Mouse (Mus musculus) neural tube, embryonic 14.5 days (tissue): Measurements from ENCODE around the gene Slc9a1. TPM values are rescaled to one million over a fixed set of nuclear protein-coding genes. Genes with fewer than 3 reads are reported as not detected.
A peak's percentile ranks its signal among the peaks of the same experiment; 100 is the strongest.

Source experiments
- ATAC-seq: fragments of 200-750 bp; cut with Nextera tagmentation; 2 replicates; pipeline ENCODE4 v1.8.0; 2017; ENCODE audit warnings: low read depth, mild to moderate bottlenecking, moderate TSS enrichment, moderate library complexity
- H3K27ac ChIP-seq: fragments of 300-500 bp; sonication (generic); 2 replicates; pipeline ENCODE4 v1.5.1; 2014; ENCODE audit warnings: low read depth, mild to moderate bottlenecking, control low read depth, low read length, moderate library complexity, mixed read lengths
- H3K27me3 ChIP-seq: fragments of 300-500 bp; sonication (generic); 2 replicates; pipeline ENCODE4 v1.6.1; 2014; ENCODE audit warnings: low read length; ENCODE audit not compliant: control insufficient read depth, insufficient read depth
- H3K36me3 ChIP-seq: fragments of 300-500 bp; sonication (generic); 2 replicates; pipeline ENCODE4 v1.6.1; 2014; ENCODE audit warnings: low read length, mixed read lengths; ENCODE audit not compliant: control insufficient read depth, insufficient read depth
- H3K4me1 ChIP-seq: fragments of 300-500 bp; sonication (generic); 2 replicates; pipeline ENCODE4 v1.6.1; 2014; ENCODE audit warnings: low read length; ENCODE audit not compliant: control insufficient read depth, insufficient read depth
- H3K4me2 ChIP-seq: fragments of 300-500 bp; sonication (generic); 2 replicates; pipeline ENCODE4 v1.6.1; 2014; ENCODE audit warnings: mild to moderate bottlenecking, low read depth, low read length, control low read depth
- H3K4me3 ChIP-seq: fragments of 300-500 bp; sonication (generic); 2 replicates; pipeline ENCODE4 v1.5.1; 2014; ENCODE audit warnings: low read depth, low read length, control low read depth, mixed read lengths
- H3K9ac ChIP-seq: fragments of 300-500 bp; sonication (generic); replicated peaks from 2 replicates; pipeline ENCODE4 v1.6.1; 2014; ENCODE audit warnings: low read depth, mild to moderate bottlenecking, control low read depth, low read length, mixed read lengths
- H3K9me3 ChIP-seq: fragments of 300-500 bp; sonication (generic); 2 replicates; pipeline ENCODE4 v1.6.1; 2016; ENCODE audit warnings: low read length; ENCODE audit not compliant: control insufficient read depth
- WGBS: fragments of 180-500 bp; shearing (Covaris S2); extraction: QIAGEN DNeasy Blood & Tissue Kit; methylation state at CpG from one replicate; pipeline ENCODE4 v1.1.7; 2014; 5-methylcytosine and 5-hydroxymethylcytosine counted together
- polyA plus RNA-seq: library from polyadenylated mRNA; unstranded; fragments of >200 nt; fragmentation: Nextera tagmentation; extraction: Ambion mirVana; gene quantifications from 2 replicates; pipeline ENCODE4 v1.2.1, GENCODE M21; 2014

Gene Slc9a1
- polyA plus RNA-seq, 1 experiment from 2014 or later, result 8.0 TPM

GRCm38 (mm10) chr4:133414920-133415319 is 45.4 kb downstream of the Slc9a1 start:
- Histone ChIP-seq H3K36me3 (0 out of 2 replicates have a peak, but pooled peaks cover 5% of the 10 kb centered on the region), H3K4me1 (no peaks in the 10 kb centered on the region), H3K9me3 (no peaks in the 10 kb centered on the region), H3K4me3 (no peak overlapping the region), H3K27ac (no peak overlapping the region), H3K9ac (no peak overlapping the region), H3K27me3 (no peaks in the 10 kb centered on the region), H3K4me2 (no peak overlapping the region)
- 61% methylated on average over 4 of the region's 4 CpGs for WGBS
- no peak for ATAC-seq

GRCm38 (mm10) chr4:133419312-133420004 is 50.0 kb downstream of the Slc9a1 start:
- WGBS, result 72% methylated on average over 14 of the region's 14 CpGs
- H3K4me3 ChIP-seq, result no peak overlapping the region

DNA sequence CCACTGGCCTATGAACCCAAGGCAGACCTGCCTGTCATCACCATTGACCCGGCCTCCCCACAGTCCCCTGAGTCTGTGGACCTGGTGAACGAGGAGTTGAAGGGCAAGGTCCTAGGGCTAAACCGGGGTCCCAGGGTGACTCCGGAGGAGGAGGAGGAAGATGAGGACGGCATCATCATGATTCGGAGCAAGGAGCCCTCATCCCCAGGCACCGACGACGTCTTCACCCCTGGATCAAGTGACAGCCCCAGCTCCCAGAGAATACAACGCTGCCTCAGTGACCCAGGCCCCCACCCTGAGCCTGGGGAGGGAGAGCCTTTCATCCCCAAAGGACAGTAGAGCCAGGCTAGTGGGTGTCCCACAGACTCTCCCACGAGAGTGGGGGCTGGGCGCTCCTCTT is 52.5 kb downstream of the Slc9a1 start:
- Histone ChIP-seq H3K4me1 (no peaks in the 10 kb centered on the region), H3K4me2 (no peak overlapping the region)

More at GRCm38 (mm10) chr4:133419312-133420004, 50.0 kb downstream of the Slc9a1 start:
- Histone ChIP-seq H3K4me2 (no peak overlapping the region), H3K9ac (no peak overlapping the region), H3K9me3 (no peaks in the 10 kb centered on the region), H3K27ac (no peak overlapping the region), H3K36me3 (0 out of 2 replicates have a peak, but pooled peaks cover 9% of the 10 kb centered on the region), H3K4me1 (no peaks in the 10 kb centered on the region), H3K27me3 (no peaks in the 10 kb centered on the region)
- ATAC-seq, result no peak

GRCm38 (mm10) chr4:133422601-133423000 is 53.1 kb downstream of the Slc9a1 start:
- H3K4me3 ChIP-seq, result no peak overlapping the region
- no peaks in the 10 kb centered on the region for H3K27me3 ChIP-seq
- no peak overlapping the region for H3K9ac ChIP-seq
- no peaks in the 10 kb centered on the region for H3K4me1 ChIP-seq
- no peaks in the 10 kb centered on the region for H3K9me3 ChIP-seq
- 0 out of 2 replicates have a peak, but pooled peaks cover 9% of the 10 kb centered on the region for H3K36me3 ChIP-seq
- H3K4me2 ChIP-seq, result no peak overlapping the region
- H3K27ac ChIP-seq, result no peak overlapping the region
- 83% methylated on average over 15 of the region's 15 CpGs for WGBS
- ATAC-seq, result no peak

More for the DNA sequence above, 52.5 kb downstream of the Slc9a1 start:
- Histone ChIP-seq H3K9me3 (no peaks in the 10 kb centered on the region), H3K9ac (no peak overlapping the region), H3K36me3 (0 out of 2 replicates have a peak, but pooled peaks cover 9% of the 10 kb centered on the region), H3K27ac (no peak overlapping the region), H3K4me3 (no peak overlapping the region), H3K27me3 (no peaks in the 10 kb centered on the region)
- WGBS, result 85% methylated on average over 12 of the region's 12 CpGs
- no peak for ATAC-seq

GRCm38 (mm10) chr4:133423108-133423507 is 53.6 kb downstream of the Slc9a1 start:
- H3K9ac ChIP-seq, result no peak overlapping the region
- H3K9me3 ChIP-seq, result no peaks in the 10 kb centered on the region
- no peak overlapping the region for H3K27ac ChIP-seq
- 45% methylated on average over 6 of the region's 6 CpGs for WGBS
- no peaks in the 10 kb centered on the region for H3K27me3 ChIP-seq
- H3K4me1 ChIP-seq, result no peaks in the 10 kb centered on the region
- 0 out of 2 replicates have a peak, but pooled peaks cover 8% of the 10 kb centered on the region for H3K36me3 ChIP-seq
- no peak overlapping the region for H3K4me3 ChIP-seq
- ATAC-seq, result peak; percentile 44
- no peak overlapping the region for H3K4me2 ChIP-seq

DNA sequence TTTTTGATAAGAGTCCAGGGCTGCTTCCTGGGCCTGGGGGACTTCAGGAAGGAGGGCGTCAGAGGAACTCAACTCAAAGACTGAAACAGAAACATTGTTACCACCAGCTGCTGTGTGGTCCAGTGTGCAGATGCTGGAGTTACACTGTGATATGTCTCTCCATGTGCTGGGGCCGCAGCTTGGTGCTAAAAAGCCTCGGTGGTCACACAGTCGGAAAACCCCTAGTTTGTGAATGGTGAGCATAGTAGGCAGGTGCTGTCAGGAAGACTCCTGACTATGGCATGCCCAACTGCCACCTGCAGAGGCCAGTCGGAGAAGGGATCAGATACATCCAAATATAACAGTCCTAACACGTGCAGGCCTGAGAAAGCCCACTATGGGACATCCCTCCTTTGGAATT is 54.2 kb downstream of the Slc9a1 start:
- 0 out of 2 replicates have a peak, but pooled peaks cover 6% of the 10 kb centered on the region for H3K36me3 ChIP-seq
- WGBS, result 80% methylated on average over 6 of the region's 6 CpGs
- ATAC-seq, result no peak

DNA sequence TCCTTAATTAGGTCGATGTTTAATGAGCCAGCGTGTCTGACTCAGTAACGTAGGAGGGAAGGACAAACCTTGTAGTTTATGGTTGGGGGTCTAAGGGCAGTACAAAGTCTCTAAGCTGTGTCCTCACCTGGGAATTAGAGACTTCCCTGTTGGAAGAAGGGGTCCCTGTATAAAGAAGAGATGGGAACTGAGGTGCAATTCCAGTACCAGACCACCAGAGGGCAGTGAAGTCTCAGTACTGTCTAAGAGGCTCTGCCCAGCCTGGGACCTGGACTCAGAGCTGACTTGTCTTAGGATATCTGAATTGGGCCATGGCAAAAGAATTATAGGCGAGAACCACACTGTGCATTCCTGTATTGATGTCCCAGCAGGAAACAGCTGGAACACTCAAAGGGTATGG is 54.6 kb downstream of the Slc9a1 start:
- no peak overlapping the region for H3K4me2 ChIP-seq
- H3K36me3 ChIP-seq, result 0 out of 2 replicates have a peak, but pooled peaks cover 6% of the 10 kb centered on the region
- no peak overlapping the region for H3K27ac ChIP-seq
- H3K27me3 ChIP-seq, result no peaks in the 10 kb centered on the region
- no peak overlapping the region for H3K4me3 ChIP-seq
- H3K4me1 ChIP-seq, result no peaks in the 10 kb centered on the region
- no peak overlapping the region for H3K9ac ChIP-seq
- peak; percentile 60 for ATAC-seq
- 34% methylated on average over 4 of the region's 4 CpGs for WGBS
- H3K9me3 ChIP-seq, result no peaks in the 10 kb centered on the region

More for the DNA sequence above, 54.2 kb downstream of the Slc9a1 start:
- H3K4me1 ChIP-seq, result no peaks in the 10 kb centered on the region
- no peak overlapping the region for H3K9ac ChIP-seq
- H3K27ac ChIP-seq, result no peak overlapping the region
- no peak overlapping the region for H3K4me3 ChIP-seq
- no peak overlapping the region for H3K4me2 ChIP-seq
- no peaks in the 10 kb centered on the region for H3K9me3 ChIP-seq
- H3K27me3 ChIP-seq, result no peaks in the 10 kb centered on the region

- WGBS, result 78% methylated on average over 5 of the region's 5 CpGs
- no peaks in the 10 kb centered on the region for H3K36me3 ChIP-seq
- no peaks in the 10 kb centered on the region for H3K9me3 ChIP-seq
- no peaks in the 10 kb centered on the region for H3K27me3 ChIP-seq
- ATAC-seq, result no peak
- no peak overlapping the region for H3K9ac ChIP-seq
- H3K27ac ChIP-seq, result no peak overlapping the region
- H3K4me3 ChIP-seq, result no peak overlapping the region
- H3K4me2 ChIP-seq, result no peak overlapping the region
- no peaks in the 10 kb centered on the region for H3K4me1 ChIP-seq
Measured at GRCm38 (mm10) chr4:133426141-133426540, 56.6 kb downstream of the Slc9a1 start.

DNA sequence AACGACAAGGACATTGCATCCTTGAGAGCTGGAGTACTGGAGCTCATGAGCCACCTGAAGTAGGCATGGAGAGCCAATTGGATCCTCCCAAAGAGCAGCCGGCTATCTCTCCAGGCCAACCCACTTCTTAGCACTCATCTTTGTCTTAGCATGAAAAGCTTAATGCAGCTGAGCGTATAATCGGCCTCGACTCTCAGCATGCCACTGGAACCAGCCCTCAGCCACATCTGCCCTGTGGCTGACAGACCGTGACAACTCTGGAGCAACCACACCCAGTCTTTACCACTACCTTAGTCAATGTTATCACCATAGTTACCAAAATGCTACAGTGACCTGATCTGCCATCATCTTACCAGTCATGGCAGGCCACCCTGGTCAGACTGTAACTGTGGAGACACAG is 62.0 kb downstream of the Slc9a1 start:
- 71% methylated on average over 6 of the region's 6 CpGs for WGBS
- no peak overlapping the region for H3K4me3 ChIP-seq
- H3K27ac ChIP-seq, result no peak overlapping the region
- ATAC-seq, result no peak
- H3K4me1 ChIP-seq, result no peaks in the 10 kb centered on the region
- H3K9me3 ChIP-seq, result no peaks in the 10 kb centered on the region
- H3K36me3 ChIP-seq, result no peaks in the 10 kb centered on the region
- no peaks in the 10 kb centered on the region for H3K27me3 ChIP-seq
- H3K4me2 ChIP-seq, result no peak overlapping the region
- H3K9ac ChIP-seq, result no peak overlapping the region
